Mouse (Mus musculus) stomach, postnatal 0 days (tissue): ENCODE measurements at regions not wholly inside any gene's neighbourhood (a gene's known extent, or its start where the extent isn't known, plus 50 kb on each side); places are given as distances from the start of the nearest gene placed in this dataset.

Experiments
- ATAC-seq: fragments of 200-750 bp; cut with Nextera tagmentation; 2 replicates; pipeline ENCODE4 v1.8.0; 2017; ENCODE audit not compliant: low FRiP score, low TSS enrichment
- DNase-seq: peaks from one replicate; pipeline ENCODE4 v3.0.0-alpha.2; 2016; ENCODE audit warnings: low spot score
- H3K27ac ChIP-seq: fragments of 300-500 bp; sonication (generic); replicated peaks from 2 replicates; pipeline ENCODE4 v1.5.1; 2014; ENCODE audit warnings: mild to moderate bottlenecking, control low read depth
- H3K27me3 ChIP-seq: fragments of 300-500 bp; sonication (generic); 2 replicates; pipeline ENCODE4 v1.6.1; 2014; ENCODE audit warnings: low read length; ENCODE audit not compliant: control insufficient read depth, insufficient read depth
- H3K36me3 ChIP-seq: fragments of 300-500 bp; sonication (generic); 2 replicates; pipeline ENCODE4 v1.6.1; 2014; ENCODE audit warnings: low read length, mixed read lengths; ENCODE audit not compliant: control insufficient read depth, insufficient read depth
- H3K4me1 ChIP-seq: fragments of 300-500 bp; sonication (generic); replicated peaks from 2 replicates; pipeline ENCODE4 v1.6.1; 2014; ENCODE audit warnings: antibody characterized with exemption; ENCODE audit not compliant: control insufficient read depth, insufficient read depth
- H3K4me2 ChIP-seq: fragments of 300-500 bp; sonication (generic); replicated peaks from 2 replicates; pipeline ENCODE4 v1.6.1; 2014; ENCODE audit warnings: low read depth, mild to moderate bottlenecking, control low read depth, moderate library complexity
- H3K4me3 ChIP-seq: fragments of 300-500 bp; sonication (generic); 2 replicates; pipeline ENCODE4 v1.5.1; 2014; ENCODE audit warnings: low read depth, low read length, control low read depth
- H3K9ac ChIP-seq: fragments of 300-500 bp; sonication (generic); 2 replicates; pipeline ENCODE4 v1.6.1; 2014; ENCODE audit warnings: mild to moderate bottlenecking, low read length, control low read depth, mixed read lengths
- H3K9me3 ChIP-seq: fragments of 300-500 bp; sonication (generic); 2 replicates; pipeline ENCODE4 v1.6.1; 2016; ENCODE audit warnings: low read length; ENCODE audit not compliant: control insufficient read depth
- CTCF ChIP-seq: IDR thresholded peaks from 2 replicates; pipeline ENCODE4 v1.5.1; 2016; ENCODE audit warnings: antibody characterized with exemption, low read depth, mild to moderate bottlenecking, moderate library complexity
- EP300 ChIP-seq: optimal IDR thresholded peaks from 2 replicates; pipeline ENCODE3; 2016; ENCODE audit warnings: antibody characterized with exemption
- WGBS: fragments of 180-500 bp; shearing (Covaris S2); extraction: QIAGEN DNeasy Blood & Tissue Kit; methylation state at CpG from one replicate; pipeline ENCODE4 v1.1.7; 2014; 5-methylcytosine and 5-hydroxymethylcytosine counted together

DNA sequence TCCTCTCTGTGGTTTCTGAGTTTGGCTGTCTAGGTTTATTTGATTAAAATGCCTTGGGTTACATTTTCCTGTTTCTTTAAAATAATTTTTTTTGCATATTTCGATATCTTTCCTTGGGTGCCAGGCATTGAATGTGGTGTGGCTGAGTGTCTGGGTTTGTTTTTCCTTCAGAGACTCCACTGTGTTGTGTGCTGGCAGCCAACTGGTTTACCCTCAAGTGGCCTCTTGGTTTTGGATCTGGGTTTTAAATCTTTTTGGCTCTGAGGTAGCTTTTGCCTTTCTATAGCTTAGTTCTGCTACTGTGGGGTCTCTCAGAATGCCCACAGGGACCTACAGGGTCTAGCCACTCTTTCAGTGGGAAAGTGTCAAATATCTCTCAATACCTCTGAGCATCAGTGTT, 399.2 kb downstream of the Rps24 start:
- no peaks in the 10 kb centered on the region for H3K27me3 ChIP-seq
- DNase-seq: no peak
- ATAC-seq: no peak
- no peak overlapping the region for H3K9ac ChIP-seq
- H3K27ac ChIP-seq: no peak overlapping the region
- H3K4me1 ChIP-seq: no peaks in the 10 kb centered on the region
- H3K4me3 ChIP-seq: no peak overlapping the region
- TF ChIP-seq CTCF: no peak
- no peak for TF ChIP-seq EP300
- no peak overlapping the region for H3K4me2 ChIP-seq
- H3K36me3 ChIP-seq: no peaks in the 10 kb centered on the region
- H3K9me3 ChIP-seq: no peaks in the 10 kb centered on the region
- 77% methylated on average over 1 of the region's 1 CpGs for WGBS

- no peak for DNase-seq
- no peak for ATAC-seq
- Histone ChIP-seq H3K9ac (no peak overlapping the region), H3K4me1 (no peaks in the 10 kb centered on the region), H3K4me2 (no peak overlapping the region), H3K9me3 (no peaks in the 10 kb centered on the region), H3K36me3 (no peaks in the 10 kb centered on the region), H3K27me3 (no peaks in the 10 kb centered on the region), H3K27ac (no peak overlapping the region), H3K4me3 (no peak overlapping the region)
- 67% methylated on average over 8 of the region's 8 CpGs for WGBS
- TF ChIP-seq CTCF: no peak
- no peak for TF ChIP-seq EP300
These were observed 400.0 kb downstream of the Rps24 start for GRCm38 (mm10) chr14:24886896-24887421.

DNA sequence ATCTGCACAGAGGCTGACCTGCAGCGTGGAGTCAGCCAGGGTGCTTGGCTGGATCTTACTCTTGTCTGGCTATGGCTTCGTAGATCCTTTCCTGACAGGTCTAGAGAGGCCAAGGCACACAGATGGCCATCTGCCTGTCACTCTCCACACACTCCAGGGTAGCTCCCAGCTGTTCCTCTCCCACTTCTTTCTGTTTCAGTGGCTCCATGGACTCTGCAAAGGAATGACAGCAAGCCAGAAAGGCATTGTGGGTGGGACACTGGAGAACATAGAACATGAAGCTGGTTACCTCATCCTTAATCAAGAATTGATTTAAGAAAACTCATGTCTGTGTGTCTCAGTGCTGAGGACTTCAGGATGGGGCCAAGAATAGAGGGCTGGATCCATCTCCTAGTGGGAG, 403.9 kb downstream of the Rps24 start:
- Histone ChIP-seq H3K36me3 (no peaks in the 10 kb centered on the region), H3K9me3 (no peaks in the 10 kb centered on the region), H3K4me2 (no peak overlapping the region), H3K9ac (no peak overlapping the region), H3K27ac (no peak overlapping the region), H3K27me3 (no peaks in the 10 kb centered on the region), H3K4me1 (no peaks in the 10 kb centered on the region), H3K4me3 (no peak overlapping the region)
- ATAC-seq: no peak
- 82% methylated on average over 2 of the region's 2 CpGs for WGBS
- TF ChIP-seq CTCF: no peak
- no peak for TF ChIP-seq EP300
- no peak for DNase-seq

- TF ChIP-seq CTCF: no peak
- no peak for TF ChIP-seq EP300
- Histone ChIP-seq H3K27ac (no peak overlapping the region), H3K9ac (no peak overlapping the region), H3K4me2 (no peak overlapping the region), H3K36me3 (no peaks in the 10 kb centered on the region), H3K4me1 (no peaks in the 10 kb centered on the region), H3K27me3 (no peaks in the 10 kb centered on the region), H3K9me3 (no peaks in the 10 kb centered on the region), H3K4me3 (no peak overlapping the region)
- 44% methylated on average over 1 of the region's 1 CpGs for WGBS
- DNase-seq (no peak), ATAC-seq (no peak)
These were observed 408.3 kb downstream of the Rps24 start for GRCm38 (mm10) chr14:24895196-24895595.

DNA sequence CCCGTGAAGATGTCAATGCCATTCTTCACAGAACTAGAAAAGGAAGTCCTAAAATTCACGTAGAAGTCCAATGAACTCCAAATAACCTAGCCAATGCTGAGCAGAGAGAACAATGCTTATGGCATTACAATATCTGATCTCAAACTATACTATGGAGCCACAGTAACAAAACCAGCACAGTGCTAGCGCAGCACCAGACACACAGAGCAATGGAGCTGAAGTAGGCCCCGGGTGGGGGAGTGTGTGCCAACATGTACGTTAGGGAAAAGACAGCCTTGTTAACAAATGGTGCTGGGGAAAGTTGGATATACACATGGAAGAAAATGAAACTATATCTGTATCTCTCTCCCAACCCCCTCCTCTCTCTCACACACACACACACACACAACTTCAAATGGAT, 409.8 kb downstream of the Rps24 start:
- Histone ChIP-seq H3K27ac (no peak overlapping the region), H3K4me3 (no peak overlapping the region), H3K9ac (no peak overlapping the region), H3K9me3 (no peaks in the 10 kb centered on the region), H3K36me3 (no peaks in the 10 kb centered on the region), H3K27me3 (no peaks in the 10 kb centered on the region), H3K4me2 (no peak overlapping the region), H3K4me1 (peaks cover 7% of the 10 kb centered on the region)
- WGBS: 90% methylated on average over 5 of the region's 5 CpGs
- DNase-seq (no peak), ATAC-seq (no peak)
- no peak for TF ChIP-seq EP300
- TF ChIP-seq CTCF: no peak

GRCm38 (mm10) chr14:24900501-24901179, 413.7 kb downstream of the Rps24 start:
- Histone ChIP-seq H3K36me3 (no peaks in the 10 kb centered on the region), H3K27me3 (no peaks in the 10 kb centered on the region), H3K27ac (peak overlapping the region; percentile 30), H3K4me3 (no peak overlapping the region), H3K9ac (no peak overlapping the region), H3K4me1 (peaks cover 7% of the 10 kb centered on the region), H3K4me2 (no peak overlapping the region), H3K9me3 (no peaks in the 10 kb centered on the region)
- WGBS: 44% methylated on average over 13 of the region's 13 CpGs
- ATAC-seq: peak; percentile 68; the same call in 1 of the 2 replicates
- TF ChIP-seq CTCF (no peak), EP300 (no peak)
- peak; percentile 29 for DNase-seq
